Mouse (Mus musculus): ENCODE results near the gene Grpr. TPM values are rescaled to one million over a fixed set of nuclear protein-coding genes. Genes with fewer than 3 reads are reported as not detected.

Grpr gene
- polyA plus RNA-seq (2014; fragmentation: Nextera tagmentation; extraction: Ambion mirVana), result 0.24 and 0.38 TPM in 2 replicates

- Histone ChIP-seq H3K27ac (ENCODE audit: low read depth, low read length) (no peak within 1 kb of the TSS), H3K4me3 (ENCODE audit: low read length) (no peak within 1 kb of the TSS), H3K9ac (ENCODE audit: low read depth, low read length) (no peak within 1 kb of the TSS), H3K27me3 (ENCODE audit: control insufficient read depth, insufficient read depth, low read length) (peaks cover 3% of the 10 kb centered on the region; the same call in 1 of the 2 replicates), H3K36me3 (ENCODE audit: control insufficient read depth, insufficient read depth, low read length) (no peaks in the 10 kb centered on the region), H3K9me3 (ENCODE audit: control insufficient read depth, low read length) (no peaks in the 10 kb centered on the region), H3K4me2 (replicated peaks; ENCODE audit: low read depth, low read length) (no peak within 1 kb of the TSS), H3K4me1 (ENCODE audit: control insufficient read depth, insufficient read depth, low read length) (no peaks in the 10 kb centered on the region)
- 24% methylated on average over 7 of the region's 7 CpGs for WGBS
- ATAC-seq (ENCODE audit: low FRiP score, low TSS enrichment), result peak; percentile 94
Measured at GRCm38 (mm10) chrX:163549666-163550065, at the start of gene Grpr. Grpr (minus strand) TSS chrX:163549677.

GRCm38 (mm10) chrX:163560521-163560920 is 11.0 kb upstream of the Grpr start:
- H3K4me1 ChIP-seq (ENCODE audit: control insufficient read depth, insufficient read depth, low read length), result no peaks in the 10 kb centered on the region
- H3K27me3 ChIP-seq (ENCODE audit: control insufficient read depth, insufficient read depth, low read length), result no peaks in the 10 kb centered on the region
- no peak for ATAC-seq (ENCODE audit: low FRiP score, low TSS enrichment)
- WGBS, result 76% methylated on average over 3 of the region's 3 CpGs
- H3K36me3 ChIP-seq (ENCODE audit: control insufficient read depth, insufficient read depth, low read length), result no peaks in the 10 kb centered on the region
- H3K4me3 ChIP-seq (ENCODE audit: low read length), result no peak overlapping the region
- no peak overlapping the region for H3K9ac ChIP-seq (ENCODE audit: low read depth, low read length)
- H3K4me2 ChIP-seq (replicated peaks; ENCODE audit: low read depth, low read length), result no peak overlapping the region
- H3K9me3 ChIP-seq (ENCODE audit: control insufficient read depth, low read length), result no peaks in the 10 kb centered on the region
- no peak overlapping the region for H3K27ac ChIP-seq (ENCODE audit: low read depth, low read length)

GRCm38 (mm10) chrX:163547042-163547441 is 2.4 kb downstream of the Grpr start:
- no peak overlapping the region for H3K4me3 ChIP-seq (ENCODE audit: low read length)
- H3K27ac ChIP-seq (ENCODE audit: low read depth, low read length), result no peak overlapping the region
- H3K4me2 ChIP-seq (replicated peaks; ENCODE audit: low read depth, low read length), result no peak overlapping the region
- no peaks in the 10 kb centered on the region for H3K36me3 ChIP-seq (ENCODE audit: control insufficient read depth, insufficient read depth, low read length)
- no peak overlapping the region for H3K9ac ChIP-seq (ENCODE audit: low read depth, low read length)
- ATAC-seq (ENCODE audit: low FRiP score, low TSS enrichment), result no peak
- 86% methylated on average over 5 of the region's 5 CpGs for WGBS
- H3K4me1 ChIP-seq (ENCODE audit: control insufficient read depth, insufficient read depth, low read length), result no peaks in the 10 kb centered on the region
- peaks cover 7% of the 10 kb centered on the region; the same call in 1 of the 2 replicates for H3K27me3 ChIP-seq (ENCODE audit: control insufficient read depth, insufficient read depth, low read length)
- H3K9me3 ChIP-seq (ENCODE audit: control insufficient read depth, low read length), result no peaks in the 10 kb centered on the region

GRCm38 (mm10) chrX:163532836-163533235 is 16.6 kb downstream of the Grpr start:
- no peaks in the 10 kb centered on the region for H3K4me1 ChIP-seq (ENCODE audit: control insufficient read depth, insufficient read depth, low read length)
- no peaks in the 10 kb centered on the region for H3K27me3 ChIP-seq (ENCODE audit: control insufficient read depth, insufficient read depth, low read length)
- 70% methylated on average over 2 of the region's 2 CpGs for WGBS
- no peak overlapping the region for H3K4me3 ChIP-seq (ENCODE audit: low read length)
- no peak overlapping the region for H3K9ac ChIP-seq (ENCODE audit: low read depth, low read length)
- no peak for ATAC-seq (ENCODE audit: low FRiP score, low TSS enrichment)
- H3K27ac ChIP-seq (ENCODE audit: low read depth, low read length), result no peak overlapping the region
- no peaks in the 10 kb centered on the region for H3K9me3 ChIP-seq (ENCODE audit: control insufficient read depth, low read length)
- H3K36me3 ChIP-seq (ENCODE audit: control insufficient read depth, insufficient read depth, low read length), result no peaks in the 10 kb centered on the region
- no peak overlapping the region for H3K4me2 ChIP-seq (replicated peaks; ENCODE audit: low read depth, low read length)

GRCm38 (mm10) chrX:163518963-163519541 is 30.4 kb downstream of the Grpr start:
- WGBS, result 54% methylated on average over 4 of the region's 4 CpGs
- Histone ChIP-seq H3K4me2 (replicated peaks; ENCODE audit: low read depth, low read length) (no peak overlapping the region), H3K27me3 (ENCODE audit: control insufficient read depth, insufficient read depth, low read length) (peaks cover 4% of the 10 kb centered on the region; the same call in 1 of the 2 replicates), H3K27ac (ENCODE audit: low read depth, low read length) (no peak overlapping the region), H3K9me3 (ENCODE audit: control insufficient read depth, low read length) (no peaks in the 10 kb centered on the region), H3K4me3 (ENCODE audit: low read length) (no peak overlapping the region), H3K36me3 (ENCODE audit: control insufficient read depth, insufficient read depth, low read length) (no peaks in the 10 kb centered on the region), H3K4me1 (ENCODE audit: control insufficient read depth, insufficient read depth, low read length) (no peaks in the 10 kb centered on the region), H3K9ac (ENCODE audit: low read depth, low read length) (no peak overlapping the region)
- ATAC-seq (ENCODE audit: low FRiP score, low TSS enrichment), result no peak

GRCm38 (mm10) chrX:163511766-163512165 is 37.7 kb downstream of the Grpr start:
- WGBS, result 45% methylated on average over 2 of the region's 2 CpGs
- Histone ChIP-seq H3K27me3 (ENCODE audit: control insufficient read depth, insufficient read depth, low read length) (no peaks in the 10 kb centered on the region; the same call in 1 of the 2 replicates), H3K9me3 (ENCODE audit: control insufficient read depth, low read length) (no peaks in the 10 kb centered on the region), H3K36me3 (ENCODE audit: control insufficient read depth, insufficient read depth, low read length) (no peaks in the 10 kb centered on the region), H3K27ac (ENCODE audit: low read depth, low read length) (no peak overlapping the region), H3K4me1 (ENCODE audit: control insufficient read depth, insufficient read depth, low read length) (no peaks in the 10 kb centered on the region), H3K9ac (ENCODE audit: low read depth, low read length) (no peak overlapping the region), H3K4me2 (replicated peaks; ENCODE audit: low read depth, low read length) (no peak overlapping the region), H3K4me3 (ENCODE audit: low read length) (no peak overlapping the region)
- ATAC-seq (ENCODE audit: low FRiP score, low TSS enrichment), result no peak

GRCm38 (mm10) chrX:163502088-163502487 is 47.4 kb downstream of the Grpr start:
- Histone ChIP-seq H3K4me2 (replicated peaks; ENCODE audit: low read depth, low read length) (no peak overlapping the region), H3K27ac (ENCODE audit: low read depth, low read length) (no peak overlapping the region), H3K9me3 (ENCODE audit: control insufficient read depth, low read length) (no peaks in the 10 kb centered on the region), H3K27me3 (ENCODE audit: control insufficient read depth, insufficient read depth, low read length) (no peaks in the 10 kb centered on the region), H3K4me1 (ENCODE audit: control insufficient read depth, insufficient read depth, low read length) (no peaks in the 10 kb centered on the region), H3K4me3 (ENCODE audit: low read length) (no peak overlapping the region), H3K36me3 (ENCODE audit: control insufficient read depth, insufficient read depth, low read length) (no peaks in the 10 kb centered on the region), H3K9ac (ENCODE audit: low read depth, low read length) (no peak overlapping the region)
- ATAC-seq (ENCODE audit: low FRiP score, low TSS enrichment), result no peak
- WGBS, result 75% methylated on average over 3 of the region's 3 CpGs

Other genes with a start within 250 kb of the Grpr start
- gene Rnf138rt1, start 211.7 kb upstream of the Grpr start, polyA plus RNA-seq (2014; fragmentation: Nextera tagmentation; extraction: Ambion mirVana), result 0.16 TPM in 1 of 2 replicates, not detected in the other